Mouse (Mus musculus): Measurements from ENCODE around the gene Olfr724.
"Not testable (repeated sequence)": the region's sequence is repeated elsewhere in the genome, so short reads cannot be mapped to it uniquely, and the experiment has no call there.

Olfr724 gene

DNA sequence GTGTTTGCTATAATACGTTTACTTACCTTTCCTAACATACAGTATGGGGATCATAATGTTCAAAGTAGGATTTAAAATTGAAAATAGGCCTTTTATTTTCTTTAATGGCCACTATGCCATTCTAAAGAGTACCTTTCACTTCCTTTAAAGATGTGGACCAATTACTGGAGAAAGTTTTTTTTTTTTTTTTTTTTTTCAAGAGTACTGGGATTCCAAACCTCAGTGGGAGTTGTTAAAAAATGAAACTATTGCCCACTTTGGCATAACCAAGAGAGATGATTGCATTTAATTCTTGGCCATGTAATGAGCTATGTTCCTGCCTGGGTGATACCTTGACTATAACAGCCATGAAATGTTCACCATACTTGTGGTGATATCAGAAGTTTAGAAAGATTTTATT, at the start of gene Olfr724:
Gene Olfr724, minus strand, starts transcription at position 101 of the 400 bp plus-strand sequence.
- DNase-seq (ENCODE audit: low read depth, low spot score), result not testable (repeated sequence)

DNA sequence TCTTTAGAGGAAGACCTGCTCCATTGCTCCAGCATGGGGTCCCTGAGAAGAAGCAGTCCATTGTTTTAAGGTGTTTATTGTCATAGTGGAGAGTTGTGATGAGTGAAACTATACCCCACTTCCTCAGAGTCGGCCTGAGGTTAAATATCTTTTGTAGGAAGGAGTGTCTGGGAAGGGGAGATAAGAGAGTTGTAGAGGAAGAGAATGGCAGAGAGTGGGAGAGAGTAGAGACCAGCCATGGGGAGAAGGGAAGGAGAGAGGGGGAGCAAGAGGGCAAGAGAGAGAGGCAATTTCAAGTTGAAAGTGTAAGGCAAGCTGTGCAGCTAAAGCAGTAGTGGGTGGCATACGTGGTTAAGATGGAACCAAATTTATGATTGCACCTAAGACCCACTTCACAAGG, 7.2 kb downstream of the Olfr724 start:
- no peak for DNase-seq (ENCODE audit: low read depth, low spot score)

DNA sequence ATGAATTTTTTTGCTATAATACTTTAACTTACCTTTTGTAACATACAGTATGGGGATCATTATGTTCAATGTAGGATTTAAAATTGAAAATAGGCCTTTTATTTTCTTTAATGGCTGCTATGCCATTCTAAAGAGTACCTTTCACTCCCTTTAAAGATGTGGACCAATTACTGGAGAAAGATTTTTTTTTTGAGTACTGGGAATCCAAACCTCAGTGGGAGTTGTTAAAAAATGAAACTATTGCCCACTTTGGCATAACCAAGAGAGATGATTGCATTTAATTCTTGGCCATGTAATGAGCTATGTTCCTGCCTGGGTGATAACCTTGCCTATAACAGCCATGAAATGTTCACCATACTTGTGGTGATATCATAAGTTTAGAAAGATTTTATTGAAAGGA, 31.4 kb downstream of the Olfr724 start, which contains the start of gene Olfr723:
Gene Olfr723, minus strand, starts transcription at position 101 of the 400 bp plus-strand sequence.
- DNase-seq (ENCODE audit: low read depth, low spot score), result not testable (repeated sequence)

Data from forelimb bud, embryonic 11.5 days (tissue).